Mouse (Mus musculus): Measurements from ENCODE around the gene Cdip1. TPM values are rescaled to one million over a fixed set of nuclear protein-coding genes. Genes with fewer than 3 reads are reported as not detected.
"Not testable (repeated sequence)": the region's sequence is repeated elsewhere in the genome, so short reads cannot be mapped to it uniquely, and the experiment has no call there.

The Cdip1 gene
- polyA plus RNA-seq, 1 experiment from 2014 or later = 81.1 TPM

DNA sequence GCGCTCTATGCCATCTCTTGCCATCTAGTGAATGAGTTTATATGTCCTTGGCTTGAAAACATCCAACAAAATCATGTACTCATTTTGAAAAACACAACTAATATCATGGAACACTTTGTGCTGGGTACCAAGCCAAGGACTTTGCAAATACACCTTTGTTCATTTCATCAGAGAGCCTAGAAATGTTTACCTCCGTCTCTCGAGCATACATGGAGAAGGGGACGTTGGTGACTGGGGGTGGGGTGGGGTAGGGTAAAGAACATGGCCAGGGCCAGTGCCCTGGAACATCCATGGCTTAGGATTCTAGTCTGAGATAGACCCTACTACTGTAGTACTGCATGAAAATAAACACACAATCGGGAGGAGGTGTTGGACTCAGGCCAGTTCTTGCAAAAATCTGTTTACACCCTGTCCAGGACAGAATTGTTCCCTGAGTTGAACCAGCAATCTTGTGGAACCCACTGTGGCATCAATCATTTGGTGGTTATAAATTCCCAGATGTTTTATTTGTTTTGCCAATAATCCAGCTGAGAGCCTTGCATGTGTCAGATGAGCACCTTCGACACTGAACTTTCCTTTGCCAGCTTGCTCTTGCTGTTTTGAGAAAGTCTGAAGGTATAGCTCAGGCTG is 39.3 kb upstream of the Cdip1 start:
- WGBS = 76% methylated on average over 6 of the region's 6 CpGs
- Histone ChIP-seq H3K27me3 (ENCODE audit: insufficient read depth, low read length) (no peaks in the 10 kb centered on the region), H3K27ac (no peak overlapping the region), H3K9me3 (replicated peaks; ENCODE audit: low read length) (no peaks in the 10 kb centered on the region), H3K9ac (ENCODE audit: low read depth, low read length) (no peak overlapping the region), H3K4me3 (replicated peaks; ENCODE audit: low read depth, low read length) (no peak overlapping the region), H3K36me3 (ENCODE audit: insufficient read depth, low read length) (no peaks in the 10 kb centered on the region), H3K4me2 (ENCODE audit: low read length) (no peak overlapping the region), H3K4me1 (replicated peaks; ENCODE audit: insufficient read depth, low read length) (no peaks in the 10 kb centered on the region)
- DNase-seq (ENCODE audit: low spot score) (no peak), ATAC-seq (replicated peaks; ENCODE audit: low FRiP score, low read depth) (no peak)
- TF ChIP-seq CTCF (IDR thresholded peaks at IDR 0.05; ENCODE audit: low read depth) = no peak

DNA sequence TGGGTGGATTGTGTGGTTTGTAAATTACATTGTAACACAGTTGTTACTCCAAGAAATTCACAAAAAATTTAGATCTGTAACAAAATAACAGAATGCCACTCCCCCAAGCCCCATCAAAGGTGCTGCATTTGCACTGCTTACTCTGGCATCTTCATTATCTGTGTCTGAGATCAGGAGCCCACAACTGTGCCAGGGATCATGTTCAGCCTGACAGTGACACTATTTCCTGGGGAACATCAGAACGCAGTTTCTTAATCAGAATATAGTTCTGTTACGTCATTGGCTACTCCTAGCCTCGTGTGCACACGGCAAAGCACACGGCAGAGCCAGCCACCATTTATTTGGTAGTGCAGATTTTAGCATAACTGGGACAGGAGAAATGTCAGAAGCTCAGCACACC is 37.5 kb upstream of the Cdip1 start:
- Histone ChIP-seq H3K9me3 (replicated peaks; ENCODE audit: low read length) (no peaks in the 10 kb centered on the region), H3K4me2 (ENCODE audit: low read length) (no peak overlapping the region), H3K36me3 (ENCODE audit: insufficient read depth, low read length) (no peaks in the 10 kb centered on the region), H3K27me3 (ENCODE audit: insufficient read depth, low read length) (no peaks in the 10 kb centered on the region), H3K27ac (no peak overlapping the region), H3K4me1 (replicated peaks; ENCODE audit: insufficient read depth, low read length) (no peaks in the 10 kb centered on the region), H3K4me3 (replicated peaks; ENCODE audit: low read depth, low read length) (no peak overlapping the region), H3K9ac (ENCODE audit: low read depth, low read length) (no peak overlapping the region)
- DNase-seq (ENCODE audit: low spot score) = no peak
- TF ChIP-seq CTCF (IDR thresholded peaks at IDR 0.05; ENCODE audit: low read depth) = no peak
- ATAC-seq (replicated peaks; ENCODE audit: low FRiP score, low read depth) = no peak
- 92% methylated on average over 5 of the region's 5 CpGs for WGBS

GRCm38 (mm10) chr16:4824466-4824865 is 34.4 kb upstream of the Cdip1 start:
- not testable (repeated sequence) for H3K27ac ChIP-seq; H3K36me3 ChIP-seq (ENCODE audit: insufficient read depth, low read length); H3K27me3 ChIP-seq (ENCODE audit: insufficient read depth, low read length); DNase-seq (ENCODE audit: low spot score); H3K9me3 ChIP-seq (replicated peaks; ENCODE audit: low read length); ATAC-seq (replicated peaks; ENCODE audit: low FRiP score, low read depth); H3K4me1 ChIP-seq (replicated peaks; ENCODE audit: insufficient read depth, low read length); H3K4me3 ChIP-seq (replicated peaks; ENCODE audit: low read depth, low read length); H3K4me2 ChIP-seq (ENCODE audit: low read length); H3K9ac ChIP-seq (ENCODE audit: low read depth, low read length)
- 86% methylated on average over 5 of the region's 5 CpGs for WGBS

DNA sequence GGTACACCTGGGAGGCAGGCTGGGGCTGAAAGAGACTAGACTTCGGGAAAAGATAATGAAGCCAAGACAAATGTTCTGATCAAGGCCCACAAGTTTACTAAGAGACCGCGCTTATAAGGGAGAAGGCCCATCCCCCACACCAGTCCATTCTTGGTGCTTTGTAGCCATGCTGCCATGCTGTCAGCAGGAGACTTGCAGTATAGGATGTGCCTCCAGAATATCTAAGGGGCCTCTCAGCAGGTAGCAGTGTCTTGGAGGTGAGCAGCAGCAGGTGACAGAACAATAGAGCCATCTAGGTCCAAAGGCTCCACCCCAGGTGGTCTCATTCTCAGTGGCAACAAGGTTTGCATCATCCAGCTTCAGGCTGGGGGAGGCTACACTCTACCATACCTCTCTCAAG is 28.3 kb upstream of the Cdip1 start:
- DNase-seq (ENCODE audit: low spot score) (no peak), ATAC-seq (replicated peaks; ENCODE audit: low FRiP score, low read depth) (no peak)
- no peaks in the 10 kb centered on the region for H3K36me3 ChIP-seq (ENCODE audit: insufficient read depth, low read length)
- no peak overlapping the region for H3K4me2 ChIP-seq (ENCODE audit: low read length)
- H3K4me3 ChIP-seq (replicated peaks; ENCODE audit: low read depth, low read length) = no peak overlapping the region
- no peak overlapping the region for H3K27ac ChIP-seq
- H3K9ac ChIP-seq (ENCODE audit: low read depth, low read length) = no peak overlapping the region
- H3K9me3 ChIP-seq (replicated peaks; ENCODE audit: low read length) = no peaks in the 10 kb centered on the region
- no peak for TF ChIP-seq CTCF (IDR thresholded peaks at IDR 0.05; ENCODE audit: low read depth)
- H3K27me3 ChIP-seq (ENCODE audit: insufficient read depth, low read length) = no peaks in the 10 kb centered on the region
- WGBS = 92% methylated on average over 3 of the region's 3 CpGs
- H3K4me1 ChIP-seq (replicated peaks; ENCODE audit: insufficient read depth, low read length) = no peaks in the 10 kb centered on the region

GRCm38 (mm10) chr16:4796631-4797030 is 6.5 kb upstream of the Cdip1 start:
- TF ChIP-seq CTCF (IDR thresholded peaks at IDR 0.05; ENCODE audit: low read depth) = no peak
- Histone ChIP-seq H3K27ac (no peak overlapping the region), H3K36me3 (ENCODE audit: insufficient read depth, low read length) (no peaks in the 10 kb centered on the region), H3K4me2 (ENCODE audit: low read length) (no peak overlapping the region), H3K9me3 (replicated peaks; ENCODE audit: low read length) (no peaks in the 10 kb centered on the region), H3K9ac (ENCODE audit: low read depth, low read length) (no peak overlapping the region), H3K4me3 (replicated peaks; ENCODE audit: low read depth, low read length) (no peak overlapping the region), H3K4me1 (replicated peaks; ENCODE audit: insufficient read depth, low read length) (no peaks in the 10 kb centered on the region), H3K27me3 (ENCODE audit: insufficient read depth, low read length) (no peaks in the 10 kb centered on the region)
- DNase-seq (ENCODE audit: low spot score) = no peak
- 71% methylated on average over 4 of the region's 4 CpGs for WGBS
- ATAC-seq (replicated peaks; ENCODE audit: low FRiP score, low read depth) = no peak

DNA sequence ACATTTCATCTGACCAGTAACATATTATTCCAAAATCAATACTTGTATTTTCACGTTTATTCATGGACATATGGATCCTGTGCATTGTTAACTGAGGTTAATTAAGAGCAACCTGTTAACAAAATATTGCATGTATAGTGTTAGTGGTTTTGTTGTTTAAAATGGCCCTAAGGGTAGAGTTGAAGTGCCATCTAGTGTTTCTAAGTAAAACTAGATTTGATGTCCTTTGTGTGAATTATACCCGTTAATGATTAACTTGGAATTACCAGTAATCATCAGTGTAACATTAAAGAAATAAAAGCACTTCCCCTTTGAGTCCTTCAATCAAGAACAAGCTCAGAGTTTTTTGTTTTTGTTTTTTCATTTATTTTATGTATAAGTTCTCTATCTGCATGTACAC is 1.2 kb upstream of the Cdip1 start:
- DNase-seq (ENCODE audit: low spot score) = peak; percentile 75
- no peak for ATAC-seq (replicated peaks; ENCODE audit: low FRiP score, low read depth)
- 45% methylated on average over 2 of the region's 2 CpGs for WGBS

GRCm38 (mm10) chr16:4789311-4789768 is 752 bp downstream of the Cdip1 start:
- DNase-seq (ENCODE audit: low spot score) (no peak), ATAC-seq (replicated peaks; ENCODE audit: low FRiP score, low read depth) (peak; percentile 59)
- WGBS = under 1% methylated on average over 29 of the region's 29 CpGs
- Histone ChIP-seq H3K36me3 (ENCODE audit: insufficient read depth, low read length) (no peaks in the 10 kb centered on the region), H3K4me1 (replicated peaks; ENCODE audit: insufficient read depth, low read length) (peaks cover 17% of the 10 kb centered on the region), H3K9ac (ENCODE audit: low read depth, low read length) (peak overlapping the region; percentile 88), H3K4me3 (replicated peaks; ENCODE audit: low read depth, low read length) (peak overlapping the region; percentile 75), H3K27me3 (ENCODE audit: insufficient read depth, low read length) (no peaks in the 10 kb centered on the region), H3K27ac (peak overlapping the region; percentile 97), H3K9me3 (replicated peaks; ENCODE audit: low read length) (no peaks in the 10 kb centered on the region), H3K4me2 (ENCODE audit: low read length) (peak overlapping the region; percentile 68)
- TF ChIP-seq CTCF (IDR thresholded peaks at IDR 0.05; ENCODE audit: low read depth) = no peak

More for the DNA sequence above, 1.2 kb upstream of the Cdip1 start:
- Histone ChIP-seq H3K27me3 (ENCODE audit: insufficient read depth, low read length) (no peaks in the 10 kb centered on the region), H3K36me3 (ENCODE audit: insufficient read depth, low read length) (no peaks in the 10 kb centered on the region), H3K4me3 (replicated peaks; ENCODE audit: low read depth, low read length) (no peak overlapping the region), H3K27ac (no peak overlapping the region), H3K4me1 (replicated peaks; ENCODE audit: insufficient read depth, low read length) (peaks cover 11% of the 10 kb centered on the region), H3K4me2 (ENCODE audit: low read length) (no peak overlapping the region), H3K9me3 (replicated peaks; ENCODE audit: low read length) (no peaks in the 10 kb centered on the region), H3K9ac (ENCODE audit: low read depth, low read length) (no peak overlapping the region)
- TF ChIP-seq CTCF (IDR thresholded peaks at IDR 0.05; ENCODE audit: low read depth) = peak; percentile 67

Data from kidney, postnatal 0 days (tissue).